Mouse (Mus musculus) stomach, postnatal 0 days (tissue): ENCODE data around the gene Zfp644. TPM values are rescaled to one million over a fixed set of nuclear protein-coding genes. Genes with fewer than 3 reads are reported as not detected.

Source experiments
- ATAC-seq: fragments of 200-750 bp; cut with Nextera tagmentation; 2 replicates; pipeline ENCODE4 v1.8.0; 2017; ENCODE audit not compliant: low FRiP score, low TSS enrichment
- DNase-seq: peaks from one replicate; pipeline ENCODE4 v3.0.0-alpha.2; 2016; ENCODE audit warnings: low spot score
- H3K27ac ChIP-seq: fragments of 300-500 bp; sonication (generic); replicated peaks from 2 replicates; pipeline ENCODE4 v1.5.1; 2014; ENCODE audit warnings: mild to moderate bottlenecking, control low read depth
- H3K27me3 ChIP-seq: fragments of 300-500 bp; sonication (generic); 2 replicates; pipeline ENCODE4 v1.6.1; 2014; ENCODE audit warnings: low read length; ENCODE audit not compliant: control insufficient read depth, insufficient read depth
- H3K36me3 ChIP-seq: fragments of 300-500 bp; sonication (generic); 2 replicates; pipeline ENCODE4 v1.6.1; 2014; ENCODE audit warnings: low read length, mixed read lengths; ENCODE audit not compliant: control insufficient read depth, insufficient read depth
- H3K4me1 ChIP-seq: fragments of 300-500 bp; sonication (generic); replicated peaks from 2 replicates; pipeline ENCODE4 v1.6.1; 2014; ENCODE audit warnings: antibody characterized with exemption; ENCODE audit not compliant: control insufficient read depth, insufficient read depth
- H3K4me2 ChIP-seq: fragments of 300-500 bp; sonication (generic); replicated peaks from 2 replicates; pipeline ENCODE4 v1.6.1; 2014; ENCODE audit warnings: low read depth, mild to moderate bottlenecking, control low read depth, moderate library complexity
- H3K4me3 ChIP-seq: fragments of 300-500 bp; sonication (generic); 2 replicates; pipeline ENCODE4 v1.5.1; 2014; ENCODE audit warnings: low read depth, low read length, control low read depth
- H3K9ac ChIP-seq: fragments of 300-500 bp; sonication (generic); 2 replicates; pipeline ENCODE4 v1.6.1; 2014; ENCODE audit warnings: mild to moderate bottlenecking, low read length, control low read depth, mixed read lengths
- H3K9me3 ChIP-seq: fragments of 300-500 bp; sonication (generic); 2 replicates; pipeline ENCODE4 v1.6.1; 2016; ENCODE audit warnings: low read length; ENCODE audit not compliant: control insufficient read depth
- CTCF ChIP-seq: IDR thresholded peaks from 2 replicates; pipeline ENCODE4 v1.5.1; 2016; ENCODE audit warnings: antibody characterized with exemption, low read depth, mild to moderate bottlenecking, moderate library complexity
- EP300 ChIP-seq: optimal IDR thresholded peaks from 2 replicates; pipeline ENCODE3; 2016; ENCODE audit warnings: antibody characterized with exemption
- WGBS: fragments of 180-500 bp; shearing (Covaris S2); extraction: QIAGEN DNeasy Blood & Tissue Kit; methylation state at CpG from one replicate; pipeline ENCODE4 v1.1.7; 2014; 5-methylcytosine and 5-hydroxymethylcytosine counted together
- polyA plus RNA-seq: library from polyadenylated mRNA; unstranded; fragments of >200 nt; fragmentation: Nextera tagmentation; extraction: Ambion mirVana; gene quantifications from 2 replicates; pipeline ENCODE4 v1.2.1, GENCODE M21; 2015

Gene Zfp644
- polyA plus RNA-seq, 1 experiment from 2014 or later, result 37.6 TPM

DNA sequence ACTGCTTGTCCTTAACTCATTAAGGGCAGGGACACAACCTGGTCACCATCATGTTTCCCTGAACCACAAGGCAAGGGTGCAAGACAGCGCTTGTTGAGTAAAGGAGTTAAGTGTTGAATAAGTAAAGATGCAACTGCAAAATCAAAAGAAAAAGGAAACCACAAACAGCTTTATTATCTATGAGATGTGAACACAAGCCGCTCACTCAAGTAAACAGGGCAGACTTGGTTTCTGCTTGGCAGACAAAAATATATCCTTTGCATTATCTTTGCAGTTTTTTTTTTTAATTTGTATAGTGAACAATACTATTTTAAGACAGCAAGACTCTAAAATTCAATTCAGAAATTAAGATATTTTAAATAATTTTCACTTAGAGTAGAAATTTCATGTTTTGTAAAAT, 57.5 kb downstream of the Zfp644 start:
- TF ChIP-seq CTCF (no peak), EP300 (no peak)
- no peaks in the 10 kb centered on the region for H3K9me3 ChIP-seq
- ATAC-seq (no peak), DNase-seq (no peak)
- peaks cover 6% of the 10 kb centered on the region; the same call in 1 of the 2 replicates for H3K36me3 ChIP-seq
- no peak overlapping the region for H3K27ac ChIP-seq
- WGBS, result 91% methylated on average over 2 of the region's 2 CpGs
- H3K4me2 ChIP-seq, result no peak overlapping the region
- no peak overlapping the region for H3K4me3 ChIP-seq
- no peaks in the 10 kb centered on the region for H3K27me3 ChIP-seq
- H3K4me1 ChIP-seq, result no peaks in the 10 kb centered on the region
- no peak overlapping the region for H3K9ac ChIP-seq

GRCm38 (mm10) chr5:106636423-106636946, 60.6 kb downstream of the Zfp644 start:
- no peak overlapping the region for H3K27ac ChIP-seq
- H3K9ac ChIP-seq, result no peak overlapping the region
- ATAC-seq (no peak), DNase-seq (no peak)
- no peak overlapping the region for H3K4me2 ChIP-seq
- H3K4me1 ChIP-seq, result no peaks in the 10 kb centered on the region
- peaks cover 13% of the 10 kb centered on the region; the same call in 1 of the 2 replicates for H3K36me3 ChIP-seq
- H3K4me3 ChIP-seq, result no peak overlapping the region
- TF ChIP-seq CTCF, result no peak
- TF ChIP-seq EP300, result no peak
- WGBS, result 83% methylated on average over 13 of the region's 13 CpGs
- no peaks in the 10 kb centered on the region for H3K27me3 ChIP-seq
- no peaks in the 10 kb centered on the region for H3K9me3 ChIP-seq

DNA sequence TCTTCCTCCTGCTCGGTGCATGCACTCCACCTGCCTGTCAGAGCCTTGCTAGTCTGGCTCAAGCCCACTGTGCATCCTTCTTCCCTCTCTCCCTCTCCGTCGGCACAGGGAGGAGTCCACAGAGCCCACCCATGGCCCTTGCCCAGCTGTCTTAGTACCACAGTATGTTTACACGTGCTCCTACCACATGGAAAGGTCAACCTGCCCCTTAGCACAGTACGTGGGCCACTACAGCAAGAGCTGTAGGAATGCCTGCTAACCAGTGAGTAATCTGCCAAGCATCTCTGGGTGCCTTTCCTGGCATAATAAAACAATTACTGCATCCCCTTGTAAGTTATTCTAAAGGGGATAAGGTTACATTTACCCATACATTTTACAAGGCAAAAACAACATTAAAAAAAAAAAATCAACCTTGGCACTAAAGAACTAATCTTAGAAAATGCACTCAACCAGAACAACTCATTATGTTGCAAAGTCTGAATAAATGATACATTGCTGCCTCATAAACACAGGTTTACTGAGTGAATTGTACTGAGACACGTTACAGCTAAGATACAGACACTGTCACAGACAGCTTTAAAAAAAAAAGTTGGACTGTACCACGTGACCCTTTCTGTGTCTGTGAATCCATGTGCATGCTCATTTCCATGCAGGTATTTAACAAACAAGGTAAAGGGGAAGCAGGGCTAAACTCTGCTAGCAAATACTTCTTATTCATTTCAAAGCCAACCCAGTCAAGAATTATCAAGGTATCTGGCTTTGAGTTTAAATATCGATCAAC, 68.5 kb downstream of the Zfp644 start:
- H3K27ac ChIP-seq, result no peak overlapping the region
- DNase-seq (no peak), ATAC-seq (no peak)
- H3K4me2 ChIP-seq, result no peak overlapping the region
- no peak overlapping the region for H3K4me3 ChIP-seq
- H3K27me3 ChIP-seq, result no peaks in the 10 kb centered on the region
- WGBS, result 76% methylated on average over 8 of the region's 8 CpGs
- TF ChIP-seq CTCF (no peak), EP300 (no peak)
- no peaks in the 10 kb centered on the region for H3K9me3 ChIP-seq
- no peaks in the 10 kb centered on the region for H3K4me1 ChIP-seq
- no peak overlapping the region for H3K9ac ChIP-seq
- H3K36me3 ChIP-seq, result no peaks in the 10 kb centered on the region

- WGBS, result 88% methylated on average over 4 of the region's 4 CpGs
Observed at GRCm38 (mm10) chr5:106623337-106623736, 73.8 kb downstream of the Zfp644 start.

DNA sequence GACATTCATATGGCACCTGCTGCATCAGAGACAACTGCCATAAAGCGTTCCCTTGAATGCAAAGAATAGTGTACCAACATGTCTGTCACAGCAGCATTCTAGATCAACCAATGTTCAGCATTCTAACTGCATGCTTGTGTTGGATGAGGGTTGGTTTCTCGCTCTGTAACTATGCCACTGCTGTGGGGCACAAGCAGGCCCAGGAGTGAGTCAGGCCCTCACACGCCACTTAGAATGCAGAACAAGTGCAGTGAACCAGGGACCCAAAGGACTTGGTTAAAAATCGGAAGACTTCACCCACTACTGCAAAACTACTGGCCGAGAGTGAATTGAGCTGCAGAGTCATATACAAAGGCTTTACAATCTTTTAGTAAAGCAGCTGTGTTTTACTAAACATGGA, 74.9 kb downstream of the Zfp644 start:
- H3K9ac ChIP-seq, result no peak overlapping the region
- 84% methylated on average over 5 of the region's 5 CpGs for WGBS
- H3K9me3 ChIP-seq, result no peaks in the 10 kb centered on the region
- TF ChIP-seq CTCF, result no peak
- TF ChIP-seq EP300, result no peak
- 0 out of 2 replicates have a peak, but pooled peaks cover 4% of the 10 kb centered on the region for H3K36me3 ChIP-seq
- H3K4me1 ChIP-seq, result no peaks in the 10 kb centered on the region
- ATAC-seq (no peak), DNase-seq (no peak)
- H3K4me3 ChIP-seq, result no peak overlapping the region
- no peaks in the 10 kb centered on the region for H3K27me3 ChIP-seq
- H3K4me2 ChIP-seq, result no peak overlapping the region
- H3K27ac ChIP-seq, result no peak overlapping the region

More at GRCm38 (mm10) chr5:106623337-106623736, 73.8 kb downstream of the Zfp644 start:
- H3K9me3 ChIP-seq, result no peaks in the 10 kb centered on the region
- ATAC-seq, result no peak
- DNase-seq, result no peak
- no peaks in the 10 kb centered on the region for H3K27me3 ChIP-seq
- no peak for TF ChIP-seq CTCF
- no peak for TF ChIP-seq EP300
- H3K36me3 ChIP-seq, result 0 out of 2 replicates have a peak, but pooled peaks cover 4% of the 10 kb centered on the region
- no peaks in the 10 kb centered on the region for H3K4me1 ChIP-seq
- no peak overlapping the region for H3K9ac ChIP-seq
- H3K4me2 ChIP-seq, result no peak overlapping the region
- H3K4me3 ChIP-seq, result no peak overlapping the region
- H3K27ac ChIP-seq, result no peak overlapping the region

- Histone ChIP-seq H3K4me1 (no peaks in the 10 kb centered on the region), H3K27ac (no peak overlapping the region), H3K27me3 (no peaks in the 10 kb centered on the region), H3K9me3 (no peaks in the 10 kb centered on the region), H3K4me2 (no peak overlapping the region), H3K4me3 (no peak overlapping the region), H3K36me3 (0 out of 2 replicates have a peak, but pooled peaks cover 4% of the 10 kb centered on the region), H3K9ac (no peak overlapping the region)
- DNase-seq (no peak), ATAC-seq (no peak)
- WGBS, result 92% methylated on average over 6 of the region's 6 CpGs
- no peak for TF ChIP-seq EP300
- TF ChIP-seq CTCF, result no peak
Observed at GRCm38 (mm10) chr5:106620446-106620845, 76.6 kb downstream of the Zfp644 start.
